Mouse (Mus musculus) embryonic facial prominence, embryonic 10.5 days (tissue): ENCODE results near the gene Hkdc1. TPM values are rescaled to one million over a fixed set of nuclear protein-coding genes. Genes with fewer than 3 reads are reported as not detected.

ENCODE experiments used
- DNase-seq: peaks from one replicate; pipeline ENCODE4 v3.0.0-alpha.2; 2017; ENCODE audit warnings: low spot score
- H3K27ac ChIP-seq: fragments of 300-500 bp; sonication (generic); replicated peaks from 2 replicates; pipeline ENCODE4 v1.5.1; 2016; ENCODE audit warnings: mild to moderate bottlenecking
- H3K27me3 ChIP-seq: fragments of 300-500 bp; sonication (generic); replicated peaks from 2 replicates; pipeline ENCODE4 v1.6.1; 2016; ENCODE audit warnings: low read depth, mild to moderate bottlenecking; ENCODE audit not compliant: poor library complexity, severe bottlenecking
- H3K36me3 ChIP-seq: fragments of 300-500 bp; sonication (generic); replicated peaks from 2 replicates; pipeline ENCODE4 v1.6.1; 2016; ENCODE audit warnings: mild to moderate bottlenecking, moderate library complexity
- H3K4me1 ChIP-seq: fragments of 300-500 bp; sonication (generic); 2 replicates; pipeline ENCODE4 v1.6.1; 2016
- H3K4me3 ChIP-seq: fragments of 300-500 bp; sonication (generic); 2 replicates; pipeline ENCODE4 v1.5.1; 2016; ENCODE audit warnings: mild to moderate bottlenecking, moderate library complexity
- H3K9me3 ChIP-seq: fragments of 300-500 bp; sonication (generic); 2 replicates; pipeline ENCODE4 v1.6.1; 2016; ENCODE audit warnings: mild to moderate bottlenecking
- WGBS: fragments of 180-500 bp; shearing (Covaris S2); methylation state at CpG from one replicate; pipeline ENCODE4 v1.1.7; 2016; 5-methylcytosine and 5-hydroxymethylcytosine counted together
- polyA plus RNA-seq: library from polyadenylated mRNA; unstranded; fragments of >200 nt; fragmentation: Nextera tagmentation; extraction: Ambion mirVana; gene quantifications from 2 replicates; pipeline ENCODE4 v1.2.1, GENCODE M21; 2016

Hkdc1 gene
- polyA plus RNA-seq, 1 experiment from 2014 or later: 0.69 TPM

DNA sequence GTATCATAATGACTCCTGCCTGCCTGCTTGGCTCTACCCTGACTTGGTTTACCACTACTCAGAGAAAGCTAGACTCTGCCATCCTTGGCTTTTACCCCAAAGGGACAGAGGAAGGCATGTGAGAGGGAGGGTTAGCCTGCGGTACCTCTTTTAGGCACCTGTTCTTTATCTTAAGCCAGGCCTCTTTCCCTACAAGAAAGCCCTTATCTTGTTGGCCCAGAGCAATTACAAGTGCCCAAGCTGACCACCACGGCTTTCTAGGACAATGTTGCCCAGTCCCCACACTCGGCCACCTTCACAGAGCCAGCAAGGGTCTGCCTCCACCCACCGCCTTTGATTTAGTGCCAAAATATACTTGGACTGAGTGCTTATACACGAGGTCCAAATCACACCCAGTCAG, 77.1 kb downstream of the Hkdc1 start:
- H3K27ac ChIP-seq: no peak overlapping the region
- no peaks in the 10 kb centered on the region for H3K36me3 ChIP-seq
- no peak for DNase-seq
- 83% methylated on average over 5 of the region's 5 CpGs for WGBS
- H3K4me3 ChIP-seq: no peak overlapping the region
- H3K4me1 ChIP-seq: peaks cover 9% of the 10 kb centered on the region
- no peaks in the 10 kb centered on the region for H3K27me3 ChIP-seq
- no peaks in the 10 kb centered on the region for H3K9me3 ChIP-seq

DNA sequence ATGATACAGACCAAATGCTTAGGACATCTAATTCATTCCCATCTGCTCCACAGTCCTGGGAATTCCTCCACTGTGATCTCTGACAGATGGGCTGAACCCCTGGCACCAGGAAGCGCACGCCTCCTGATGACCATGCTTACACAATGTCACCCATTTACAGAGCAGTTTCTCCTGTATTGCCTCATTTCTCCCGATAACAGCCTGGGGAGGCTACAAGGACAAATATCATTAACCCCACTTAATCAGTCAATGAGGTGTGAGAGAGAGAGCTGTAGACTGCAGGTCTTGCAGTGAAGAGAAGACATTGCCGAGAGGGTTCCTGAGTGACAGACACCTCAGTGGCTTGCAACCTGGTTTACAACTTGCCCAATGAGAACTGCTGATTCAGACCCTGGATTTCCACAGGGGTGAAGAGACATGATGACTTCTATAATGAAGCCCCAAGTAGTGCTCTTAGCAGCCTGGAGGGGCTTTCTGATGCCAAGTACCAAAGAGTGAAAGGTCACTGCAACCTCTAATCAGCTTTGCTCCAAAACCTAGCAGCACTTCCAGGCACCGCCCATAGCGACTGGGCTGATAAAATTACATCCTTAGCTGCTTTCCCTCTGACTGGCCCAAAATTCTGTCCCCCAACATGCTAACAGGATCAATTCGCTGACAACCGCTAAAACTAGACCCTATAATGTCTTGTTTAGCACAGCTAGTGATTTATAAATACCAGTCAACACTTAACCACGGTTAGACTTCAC, 78.1 kb downstream of the Hkdc1 start:
- no peak for DNase-seq
- 84% methylated on average over 9 of the region's 9 CpGs for WGBS
- Histone ChIP-seq H3K36me3 (no peaks in the 10 kb centered on the region), H3K4me3 (no peak overlapping the region), H3K27me3 (no peaks in the 10 kb centered on the region), H3K4me1 (peaks cover 16% of the 10 kb centered on the region), H3K27ac (no peak overlapping the region), H3K9me3 (no peaks in the 10 kb centered on the region)

DNA sequence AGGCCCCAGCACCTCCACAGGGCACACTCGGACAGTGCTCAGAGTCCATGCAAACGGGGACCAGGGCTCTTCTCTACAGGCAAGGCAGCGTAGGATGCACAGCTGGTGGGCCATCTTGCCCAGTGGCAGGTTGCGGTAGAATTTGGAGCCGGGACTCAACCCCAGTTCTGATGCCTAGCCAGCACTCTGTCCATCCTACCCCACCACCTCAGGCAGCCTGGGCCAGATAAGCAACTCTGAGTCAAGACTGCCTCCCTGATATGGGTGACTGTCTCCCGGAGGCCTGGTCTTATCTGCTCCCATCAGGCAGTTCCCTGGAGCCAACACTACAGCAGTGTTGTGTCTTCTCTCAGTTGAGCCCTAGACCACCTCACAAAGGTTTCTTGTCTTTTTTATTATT, 79.8 kb downstream of the Hkdc1 start:
- H3K9me3 ChIP-seq: no peaks in the 10 kb centered on the region
- peaks cover 4% of the 10 kb centered on the region; the same call in 1 of the 2 replicates for H3K27me3 ChIP-seq
- H3K4me1 ChIP-seq: peaks cover 29% of the 10 kb centered on the region
- DNase-seq: no peak
- H3K36me3 ChIP-seq: no peaks in the 10 kb centered on the region
- no peak overlapping the region for H3K27ac ChIP-seq
- 88% methylated on average over 6 of the region's 6 CpGs for WGBS
- H3K4me3 ChIP-seq: peak overlapping the region; percentile 2; the same call in 1 of the 2 replicates

DNA sequence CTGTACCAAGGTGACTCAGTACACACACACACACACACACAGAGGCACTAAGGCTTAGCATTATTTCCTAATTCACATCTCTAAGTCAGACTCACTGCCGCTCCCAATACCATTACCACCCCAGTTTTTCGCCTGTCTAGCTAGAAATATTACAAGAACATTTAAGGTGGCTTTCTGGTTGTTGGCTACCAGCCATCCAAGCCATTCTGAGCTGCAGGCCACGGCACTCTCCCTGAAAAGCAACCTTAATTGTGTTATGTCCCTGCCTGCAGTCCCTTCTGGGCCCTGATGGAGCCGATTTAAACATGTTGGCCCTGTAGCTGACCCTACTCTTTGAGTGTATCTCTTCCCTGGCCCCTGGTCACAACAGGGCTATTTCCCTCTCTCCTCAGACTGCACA, 80.3 kb downstream of the Hkdc1 start:
- H3K9me3 ChIP-seq: no peaks in the 10 kb centered on the region
- H3K4me1 ChIP-seq: peaks cover 34% of the 10 kb centered on the region
- 83% methylated on average over 4 of the region's 4 CpGs for WGBS
- H3K27ac ChIP-seq: no peak overlapping the region
- no peaks in the 10 kb centered on the region for H3K36me3 ChIP-seq
- no peak for DNase-seq
- peak overlapping the region; percentile 81; the same call in 1 of the 2 replicates for H3K4me3 ChIP-seq
- H3K27me3 ChIP-seq: peaks cover 4% of the 10 kb centered on the region; the same call in 1 of the 2 replicates

DNA sequence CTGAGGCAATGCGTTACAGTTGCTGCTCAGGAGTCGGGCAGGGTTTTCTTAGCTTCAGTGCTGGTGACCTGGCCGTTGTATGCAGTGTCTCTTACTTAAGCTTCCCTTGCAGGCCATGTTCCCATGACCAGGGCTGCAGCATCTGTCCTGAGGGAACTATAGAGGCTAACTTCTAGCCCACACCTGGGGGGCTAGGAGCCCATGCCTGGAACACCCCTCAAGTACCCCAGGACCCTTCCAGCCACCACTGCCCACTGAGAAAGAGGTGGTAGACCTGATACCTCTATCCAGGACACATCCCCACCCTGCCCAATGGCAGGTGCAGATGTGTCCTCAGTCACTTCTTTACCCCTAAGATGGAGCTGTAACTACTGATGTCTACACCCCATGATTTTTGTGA, 81.3 kb downstream of the Hkdc1 start:
- Histone ChIP-seq H3K27me3 (peaks cover 4% of the 10 kb centered on the region; the same call in 1 of the 2 replicates), H3K27ac (peak overlapping the region; percentile 89), H3K4me3 (peak overlapping the region; percentile 81), H3K36me3 (no peaks in the 10 kb centered on the region), H3K9me3 (no peaks in the 10 kb centered on the region), H3K4me1 (peaks cover 44% of the 10 kb centered on the region)
- 24% methylated on average over 3 of the region's 3 CpGs for WGBS
- DNase-seq: no peak

DNA sequence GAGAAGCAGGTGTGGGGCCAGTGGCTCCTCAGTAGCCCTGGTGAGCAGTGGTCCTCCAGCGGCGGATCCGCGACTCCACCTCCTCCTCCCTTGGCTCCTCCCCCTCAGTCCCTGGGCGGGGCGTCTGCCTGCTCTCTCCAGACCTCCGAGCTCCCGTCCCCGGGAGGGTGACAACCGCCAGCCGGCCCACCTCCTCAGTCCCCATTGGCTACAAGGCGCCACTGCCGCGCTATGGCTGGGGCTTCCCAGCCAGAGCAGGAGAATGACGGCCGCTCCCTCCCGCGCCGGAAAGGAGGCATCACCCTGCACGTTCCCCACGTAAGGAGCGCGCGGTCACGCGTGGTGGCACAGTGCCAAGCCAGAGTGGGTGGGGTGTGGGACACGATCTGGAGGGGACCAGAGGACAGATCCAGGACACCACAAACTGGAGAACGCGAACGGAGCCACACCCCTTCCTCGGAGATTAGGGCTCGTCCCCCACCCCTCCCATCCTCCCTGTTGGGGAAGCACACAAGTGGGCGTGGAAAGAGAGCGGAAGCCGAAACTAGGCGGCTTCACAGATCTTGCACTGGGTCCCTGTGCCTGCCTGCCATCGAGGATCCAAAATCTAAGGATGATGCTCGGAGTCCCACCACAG, 82.1 kb downstream of the Hkdc1 start:
- Histone ChIP-seq H3K27ac (peak overlapping the region; percentile 89), H3K4me1 (peaks cover 51% of the 10 kb centered on the region), H3K27me3 (peaks cover 4% of the 10 kb centered on the region; the same call in 1 of the 2 replicates), H3K36me3 (no peaks in the 10 kb centered on the region), H3K9me3 (no peaks in the 10 kb centered on the region), H3K4me3 (peak overlapping the region; percentile 81)
- DNase-seq: peak; percentile 98
- under 1% methylated on average over 38 of the region's 38 CpGs for WGBS

DNA sequence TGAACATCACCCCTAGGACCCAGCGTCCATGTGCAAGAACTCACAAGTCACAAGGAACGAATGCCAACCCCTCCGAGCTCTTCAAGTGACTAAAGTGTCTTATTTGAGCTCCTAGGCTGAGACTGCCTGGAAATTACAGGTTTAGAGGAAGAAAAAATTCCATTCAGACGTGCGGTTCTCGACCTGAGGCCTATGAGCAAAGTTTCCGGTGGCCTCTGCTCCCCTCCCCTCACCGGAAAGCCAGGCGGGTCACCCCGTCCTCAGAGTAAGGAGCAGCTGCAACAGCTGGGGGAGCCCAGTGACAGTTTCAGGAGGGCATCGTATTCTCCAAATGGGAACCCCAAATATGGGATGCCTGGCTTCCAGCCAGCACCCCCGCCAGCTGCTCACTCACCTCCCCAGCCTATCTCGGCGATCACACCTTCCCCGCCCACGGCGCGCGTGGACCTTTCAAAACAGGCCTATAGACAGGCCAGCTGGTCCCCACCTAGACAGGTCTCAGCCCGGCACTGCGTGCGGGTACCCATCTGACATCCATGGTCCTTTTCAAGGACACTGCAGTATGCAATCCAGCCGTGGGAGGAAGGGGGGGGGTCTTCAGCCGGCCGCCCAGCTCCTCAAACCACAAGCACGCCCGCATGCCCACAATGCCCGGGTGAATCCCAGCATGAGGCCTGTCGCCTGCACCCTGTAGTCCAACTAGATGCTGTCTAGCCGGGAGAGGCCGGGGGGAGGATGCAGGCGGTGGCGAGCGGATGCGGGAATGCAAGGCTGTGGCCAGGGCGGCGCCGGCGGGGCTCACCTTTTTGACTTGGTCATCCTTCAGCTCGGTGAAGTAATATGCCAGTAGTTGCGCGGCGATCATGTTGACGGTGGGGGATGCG, 82.8 kb downstream of the Hkdc1 start:
- Histone ChIP-seq H3K36me3 (no peaks in the 10 kb centered on the region), H3K9me3 (no peaks in the 10 kb centered on the region), H3K4me1 (peaks cover 59% of the 10 kb centered on the region), H3K27me3 (peaks cover 4% of the 10 kb centered on the region; the same call in 1 of the 2 replicates), H3K27ac (peak overlapping the region; percentile 89), H3K4me3 (peak overlapping the region; percentile 81)
- 4% methylated on average over 45 of the region's 45 CpGs for WGBS
- DNase-seq: peak; percentile 36

DNA sequence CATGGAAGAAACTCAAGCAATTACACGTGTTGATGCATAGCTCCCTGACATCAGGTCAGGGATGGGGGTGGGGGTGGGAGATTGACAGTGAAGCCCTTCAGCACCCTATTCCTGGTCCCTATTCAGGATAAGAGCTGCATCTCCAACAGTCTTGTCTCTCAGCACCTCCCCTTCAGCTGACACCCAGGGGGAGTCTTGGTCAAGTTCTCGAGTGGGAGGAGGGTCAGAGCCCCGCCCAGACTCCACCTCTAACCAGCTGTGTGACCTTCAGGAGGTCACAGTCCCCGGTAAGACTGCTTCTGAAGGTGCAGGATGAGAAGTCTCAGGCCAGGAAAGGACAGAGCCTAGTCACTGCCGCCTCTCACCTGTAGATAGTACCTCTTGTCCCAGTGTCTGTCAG, 83.7 kb downstream of the Hkdc1 start:
- Histone ChIP-seq H3K27ac (no peak overlapping the region), H3K4me1 (peaks cover 59% of the 10 kb centered on the region), H3K27me3 (peaks cover 4% of the 10 kb centered on the region; the same call in 1 of the 2 replicates), H3K36me3 (no peaks in the 10 kb centered on the region), H3K9me3 (no peaks in the 10 kb centered on the region), H3K4me3 (peak overlapping the region; percentile 81)
- 24% methylated on average over 5 of the region's 5 CpGs for WGBS
- no peak for DNase-seq

DNA sequence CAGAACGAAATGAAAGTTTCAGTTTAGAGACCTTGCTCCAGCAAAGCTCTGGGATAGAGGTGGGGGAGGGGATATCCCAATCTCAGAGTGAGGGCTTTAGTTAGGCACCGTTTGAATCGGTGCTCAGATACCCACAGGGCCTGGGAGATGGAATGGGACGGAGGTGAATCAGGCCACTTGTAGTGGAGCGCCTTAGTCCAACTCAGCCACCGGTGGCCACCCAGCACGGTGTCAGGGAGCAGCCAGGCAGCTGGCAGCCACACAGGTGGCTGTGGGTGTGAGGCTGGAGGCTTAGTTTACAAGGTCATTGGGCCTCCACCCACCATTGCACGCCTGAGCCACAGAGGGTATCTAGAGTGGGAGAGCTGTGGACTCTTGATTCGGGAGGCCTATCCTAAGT, 84.1 kb downstream of the Hkdc1 start:
- DNase-seq: no peak

DNA sequence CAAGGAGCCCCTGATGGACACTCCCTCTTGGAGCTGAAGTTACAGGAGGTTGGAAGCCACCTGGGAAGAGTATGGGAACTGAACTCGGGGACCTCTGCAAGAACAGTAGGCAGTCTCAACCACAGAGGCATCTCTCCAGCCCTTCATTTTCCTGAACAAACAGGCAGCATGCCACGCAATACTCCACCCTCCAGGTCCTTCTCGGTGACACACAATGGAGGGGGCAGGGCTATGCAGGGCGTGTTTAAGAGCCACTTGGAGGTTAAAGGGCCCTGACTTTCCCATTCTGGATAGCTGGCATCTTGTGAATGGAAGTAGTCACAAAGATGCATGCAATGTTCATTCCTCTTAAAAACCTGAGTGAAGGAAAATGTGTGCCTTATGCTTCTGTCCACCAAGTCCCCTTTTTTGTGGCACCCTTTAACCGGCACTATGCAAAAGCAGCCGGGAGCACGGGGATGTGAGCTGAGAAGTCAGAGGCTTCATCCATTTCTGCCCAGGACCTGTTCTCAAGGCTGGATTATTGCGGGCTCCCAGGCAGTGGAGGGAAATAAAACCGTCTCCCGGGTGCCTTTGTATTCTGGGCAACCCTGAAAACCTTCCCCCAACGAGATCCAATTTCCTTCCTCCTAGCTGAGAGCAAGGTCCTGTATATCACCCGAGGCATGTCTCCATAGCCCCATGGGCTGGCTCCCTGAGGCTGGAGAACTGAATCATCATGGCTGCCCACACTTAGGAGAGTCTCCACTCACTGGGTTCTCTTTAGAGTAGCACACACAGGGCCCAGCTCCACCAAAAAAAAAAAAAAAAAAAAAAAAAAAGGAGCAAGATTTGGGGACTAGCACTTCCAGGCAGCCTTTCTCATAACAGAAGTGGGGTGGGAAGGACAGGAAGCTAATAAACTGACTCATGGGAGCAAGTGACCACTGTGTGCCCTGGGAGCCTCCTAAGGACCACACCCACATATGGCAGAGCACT, 85.4 kb downstream of the Hkdc1 start:
- Histone ChIP-seq H3K27ac (peak overlapping the region; percentile 44), H3K4me1 (peaks cover 66% of the 10 kb centered on the region)

More for the DNA sequence above, 84.1 kb downstream of the Hkdc1 start:
- Histone ChIP-seq H3K27me3 (peaks cover 4% of the 10 kb centered on the region; the same call in 1 of the 2 replicates), H3K36me3 (no peaks in the 10 kb centered on the region), H3K4me1 (peaks cover 59% of the 10 kb centered on the region), H3K4me3 (0 out of 2 replicates have a peak overlapping the region, but pooled peaks have one; percentile 81), H3K9me3 (no peaks in the 10 kb centered on the region), H3K27ac (no peak overlapping the region)
- 39% methylated on average over 9 of the region's 9 CpGs for WGBS

DNA sequence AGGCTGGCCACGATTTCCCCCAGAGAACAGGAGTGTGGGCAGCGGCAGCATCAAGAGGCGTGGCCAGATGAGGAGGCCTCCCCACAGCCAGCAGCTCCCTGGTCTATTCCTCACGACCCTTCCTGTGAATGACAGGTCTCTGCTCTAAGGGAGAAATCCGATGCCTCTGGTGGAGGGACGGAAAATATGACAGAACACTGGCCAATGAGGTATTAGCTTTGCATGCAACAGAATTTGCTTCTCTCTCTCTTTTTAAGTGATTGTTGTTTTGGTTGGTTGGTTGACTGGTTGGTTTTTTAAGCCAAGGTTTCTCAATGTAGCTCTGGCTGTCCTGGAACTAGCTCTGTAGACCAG, 86.9 kb downstream of the Hkdc1 start:
- 13% methylated on average over 6 of the region's 6 CpGs for WGBS
- Histone ChIP-seq H3K27me3 (peaks cover 4% of the 10 kb centered on the region; the same call in 1 of the 2 replicates), H3K27ac (no peak overlapping the region), H3K9me3 (no peaks in the 10 kb centered on the region), H3K4me3 (no peak overlapping the region), H3K36me3 (no peaks in the 10 kb centered on the region), H3K4me1 (peaks cover 60% of the 10 kb centered on the region)
- DNase-seq: peak; percentile 51

More for the DNA sequence above, 85.4 kb downstream of the Hkdc1 start:
- Histone ChIP-seq H3K4me3 (peak overlapping the region; percentile 4; the same call in 1 of the 2 replicates), H3K36me3 (no peaks in the 10 kb centered on the region), H3K27me3 (peaks cover 4% of the 10 kb centered on the region; the same call in 1 of the 2 replicates), H3K9me3 (no peaks in the 10 kb centered on the region)
- 29% methylated on average over 12 of the region's 12 CpGs for WGBS
- DNase-seq: no peak
